Mouse (Mus musculus) cerebellum, postnatal 14 days (tissue): ENCODE measurements around the gene Traf2.
A peak's percentile ranks its signal among the peaks of the same experiment; 100 is the strongest.

Experiments
- DNase-seq, 2 experiments: peaks; one replicate each; pipeline ENCODE4 v3.0.0; 2021; ENCODE audit warnings: mixed read lengths in 2 of 2

Gene Traf2

GRCm38 (mm10) chr2:25492988-25493387 lies 53.8 kb downstream of the Traf2 start:
- no peak for DNase-seq

GRCm38 (mm10) chr2:25488671-25489068 lies 58.1 kb downstream of the Traf2 start:
- no peak for DNase-seq

GRCm38 (mm10) chr2:25487965-25488670 lies 58.6 kb downstream of the Traf2 start:
- DNase-seq: no peak

GRCm38 (mm10) chr2:25484901-25485647 lies 61.7 kb downstream of the Traf2 start:
- peak; percentile 95 to 97 for DNase-seq

- peak; percentile 71 for DNase-seq
Measured at GRCm38 (mm10) chr2:25482969-25483368, 63.8 kb downstream of the Traf2 start.

- DNase-seq: no peak
Measured at GRCm38 (mm10) chr2:25480541-25480940, 66.2 kb downstream of the Traf2 start.

GRCm38 (mm10) chr2:25479551-25480311 lies 67.0 kb downstream of the Traf2 start:
- DNase-seq: no peak

- peak; percentile 96 to 97 for DNase-seq
Measured at GRCm38 (mm10) chr2:25477967-25478675, 68.6 kb downstream of the Traf2 start.

- no peak for DNase-seq
Measured at GRCm38 (mm10) chr2:25477541-25477940, 69.2 kb downstream of the Traf2 start.

GRCm38 (mm10) chr2:25472550-25472949 lies 74.2 kb downstream of the Traf2 start:
- no peak for DNase-seq

- DNase-seq: no peak
Measured at GRCm38 (mm10) chr2:25469969-25470368, 76.8 kb downstream of the Traf2 start, which contains the start of gene Ptgds. Gene Ptgds, minus strand, starts transcription at chr2:25470046.

GRCm38 (mm10) chr2:25468962-25469915 lies 77.5 kb downstream of the Traf2 start:
- peak; percentile 83 to 91 for DNase-seq
